Mouse (Mus musculus): ENCODE data around the gene Nrp1.

Nrp1 gene

GRCm38 (mm10) chr8:128417956-128418796, 59.8 kb downstream of the Nrp1 start:
- no peak for DNase-seq (ENCODE audit: low read depth, low spot score)

GRCm38 (mm10) chr8:128419984-128420383, 61.6 kb downstream of the Nrp1 start:
- DNase-seq (ENCODE audit: low read depth, low spot score), result no peak

GRCm38 (mm10) chr8:128420402-128420801, 62.0 kb downstream of the Nrp1 start:
- no peak for DNase-seq (ENCODE audit: low read depth, low spot score)

- DNase-seq (ENCODE audit: low read depth, low spot score), result no peak
Observed at GRCm38 (mm10) chr8:128423813-128424212, 65.4 kb downstream of the Nrp1 start.

GRCm38 (mm10) chr8:128424626-128425333, 66.4 kb downstream of the Nrp1 start:
- DNase-seq (ENCODE audit: low read depth, low spot score), result no peak

GRCm38 (mm10) chr8:128427071-128427470, 68.7 kb downstream of the Nrp1 start:
- no peak for DNase-seq (ENCODE audit: low read depth, low spot score)

- DNase-seq (ENCODE audit: low read depth, low spot score), result no peak
Observed at GRCm38 (mm10) chr8:128428971-128429370, 70.6 kb downstream of the Nrp1 start.

- DNase-seq (ENCODE audit: low read depth, low spot score), result no peak
Observed at GRCm38 (mm10) chr8:128431082-128431481, 72.7 kb downstream of the Nrp1 start.

GRCm38 (mm10) chr8:128435749-128436148, 77.3 kb downstream of the Nrp1 start:
- no peak for DNase-seq (ENCODE audit: low read depth, low spot score)

- no peak for DNase-seq (ENCODE audit: low read depth, low spot score)
Observed at GRCm38 (mm10) chr8:128437156-128437825, 78.9 kb downstream of the Nrp1 start.

- no peak for DNase-seq (ENCODE audit: low read depth, low spot score)
Observed at GRCm38 (mm10) chr8:128441407-128441806, 83.0 kb downstream of the Nrp1 start.

- no peak for DNase-seq (ENCODE audit: low read depth, low spot score)
Observed at GRCm38 (mm10) chr8:128445596-128445995, 87.2 kb downstream of the Nrp1 start.

- DNase-seq (ENCODE audit: low read depth, low spot score), result no peak
Observed at GRCm38 (mm10) chr8:128446636-128447035, 88.2 kb downstream of the Nrp1 start.

- no peak for DNase-seq (ENCODE audit: low read depth, low spot score)
Observed at GRCm38 (mm10) chr8:128447320-128447719, 88.9 kb downstream of the Nrp1 start.

GRCm38 (mm10) chr8:128450390-128451032, 92.1 kb downstream of the Nrp1 start:
- no peak for DNase-seq (ENCODE audit: low read depth, low spot score)

- DNase-seq (ENCODE audit: low read depth, low spot score), result no peak
Observed at GRCm38 (mm10) chr8:128451121-128451520, 92.7 kb downstream of the Nrp1 start.

GRCm38 (mm10) chr8:128453471-128453870, 95.1 kb downstream of the Nrp1 start:
- no peak for DNase-seq (ENCODE audit: low read depth, low spot score)

- no peak for DNase-seq (ENCODE audit: low read depth, low spot score)
Observed at GRCm38 (mm10) chr8:128454026-128454425, 95.6 kb downstream of the Nrp1 start.

- no peak for DNase-seq (ENCODE audit: low read depth, low spot score)
Observed at GRCm38 (mm10) chr8:128457277-128457676, 98.9 kb downstream of the Nrp1 start.

- no peak for DNase-seq (ENCODE audit: low read depth, low spot score)
Observed at GRCm38 (mm10) chr8:128459704-128460103, 101.3 kb downstream of the Nrp1 start.

GRCm38 (mm10) chr8:128461716-128462115, 103.3 kb downstream of the Nrp1 start:
- no peak for DNase-seq (ENCODE audit: low read depth, low spot score)

- no peak for DNase-seq (ENCODE audit: low read depth, low spot score)
Observed at GRCm38 (mm10) chr8:128463162-128463561, 104.8 kb downstream of the Nrp1 start.
